Mouse (Mus musculus) myocyte (in vitro differentiated cells): ENCODE measurements around the gene Mettl14.

ENCODE experiments used
- E2F4 ChIP-seq: IDR thresholded peaks from one replicate; pipeline ENCODE4 v1.6.1; 2011; ENCODE audit warnings: mild to moderate bottlenecking, control low read depth, moderate library complexity; ENCODE audit not compliant: insufficient read depth
- MYOD1 ChIP-seq, 3 experiments: IDR thresholded peaks; one replicate each; pipeline ENCODE4 v1.6.1; 2011; ENCODE audit warnings: control low read depth in 2 of 3, low read depth in 2 of 3, mild to moderate bottlenecking in 2 of 3, moderate library complexity in 1 of 3; ENCODE audit not compliant: insufficient read length in 2 of 3, control insufficient read depth in 1 of 3
- MYOG ChIP-seq, 3 experiments: IDR thresholded peaks; one replicate each; pipeline ENCODE4 v1.6.1; 2011; ENCODE audit warnings: control low read depth in 2 of 3, low read depth in 2 of 3, mild to moderate bottlenecking in 2 of 3; ENCODE audit not compliant: insufficient read length in 2 of 3, control insufficient read depth in 1 of 3, insufficient read depth in 1 of 3
- POLR2A ChIP-seq: IDR thresholded peaks from one replicate; pipeline ENCODE4 v1.6.1; 2011; ENCODE audit warnings: low read depth, mild to moderate bottlenecking, control low read depth, moderate library complexity; ENCODE audit not compliant: insufficient read length
- POLR2AphosphoS2 ChIP-seq: IDR thresholded peaks from one replicate; pipeline ENCODE4 v1.6.1; 2011; ENCODE audit warnings: low read depth, control low read depth; ENCODE audit not compliant: insufficient read length
- REST ChIP-seq: IDR thresholded peaks from one replicate; pipeline ENCODE4 v1.6.1; 2011; ENCODE audit warnings: mild to moderate bottlenecking, control low read depth, moderate library complexity; ENCODE audit not compliant: insufficient read depth, insufficient read length
- TCF12 ChIP-seq: IDR thresholded peaks from one replicate; pipeline ENCODE4 v1.6.1; 2011; ENCODE audit warnings: mild to moderate bottlenecking, control low read depth; ENCODE audit not compliant: poor library complexity, insufficient read depth, severe bottlenecking
- TCF3 ChIP-seq: IDR thresholded peaks from one replicate; pipeline ENCODE4 v1.6.1; 2011; ENCODE audit warnings: low read depth, control low read depth; ENCODE audit not compliant: insufficient read length
- USF1 ChIP-seq: IDR thresholded peaks from one replicate; pipeline ENCODE4 v1.6.1; 2011; ENCODE audit warnings: low read depth, mild to moderate bottlenecking, control low read depth, moderate library complexity

- TF ChIP-seq USF1 (no peak), POLR2A (no peak), TCF12 (no peak), MYOG (IDR thresholded peaks at IDR 0.05; ENCODE audit: control insufficient read depth in 1 of 3, insufficient read depth in 1 of 3, insufficient read length in 2 of 3, low read depth in 2 of 3) (no peak), TCF3 (no peak), REST (no peak), POLR2AphosphoS2 (no peak), MYOD1 (IDR thresholded peaks at IDR 0.05; ENCODE audit: control insufficient read depth in 1 of 3, insufficient read length in 2 of 3, low read depth in 2 of 3) (no peak), E2F4 (no peak)
Observed at GRCm38 (mm10) chr3:123397562-123398481, 11.9 kb upstream of the Mettl14 start.
